Mouse (Mus musculus) kidney, postnatal 14 days (tissue): Measurements from ENCODE around the gene Eef1akmt3.
"Not testable (repeated sequence)": the region's sequence is repeated elsewhere in the genome, so short reads cannot be mapped to it uniquely, and the experiment has no call there.

Experiments used
- DNase-seq: peaks from one replicate; pipeline ENCODE4 v3.0.0; 2022; ENCODE audit warnings: mixed read lengths

Eef1akmt3 gene

GRCm38 (mm10) chr10:127041274-127041766 is at the start of gene Eef1akmt3, which contains the start of gene Mettl1:
Gene Eef1akmt3 (minus strand): TSS chr10:127041513.
Gene Mettl1 (plus strand): TSS chr10:127041414.
- peak; percentile 61 for DNase-seq

GRCm38 (mm10) chr10:127090560-127091411 is 49.5 kb upstream of the Eef1akmt3 start:
- peak; percentile 76 for DNase-seq

GRCm38 (mm10) chr10:127085633-127086032 is 44.3 kb upstream of the Eef1akmt3 start:
- no peak for DNase-seq

- DNase-seq, result no peak
Measured at GRCm38 (mm10) chr10:127085052-127085451, 43.7 kb upstream of the Eef1akmt3 start.

- no peak for DNase-seq
Measured at GRCm38 (mm10) chr10:127083915-127084306, 42.6 kb upstream of the Eef1akmt3 start.

- DNase-seq, result no peak
Measured at GRCm38 (mm10) chr10:127083292-127083914, 42.1 kb upstream of the Eef1akmt3 start.

GRCm38 (mm10) chr10:127081996-127082620 is 40.8 kb upstream of the Eef1akmt3 start:
- no peak for DNase-seq

- DNase-seq, result peak; percentile 51
Measured at GRCm38 (mm10) chr10:127080901-127081780, 39.8 kb upstream of the Eef1akmt3 start.

GRCm38 (mm10) chr10:127079665-127080391 is 38.5 kb upstream of the Eef1akmt3 start:
- DNase-seq, result no peak

- DNase-seq, result peak; percentile 48
Measured at GRCm38 (mm10) chr10:127078677-127079575, 37.6 kb upstream of the Eef1akmt3 start.

GRCm38 (mm10) chr10:127078001-127078676 is 36.8 kb upstream of the Eef1akmt3 start:
- DNase-seq, result no peak

- DNase-seq, result no peak
Measured at GRCm38 (mm10) chr10:127077515-127077914, 36.2 kb upstream of the Eef1akmt3 start.

GRCm38 (mm10) chr10:127076082-127076481 is 34.8 kb upstream of the Eef1akmt3 start:
- no peak for DNase-seq

GRCm38 (mm10) chr10:127075651-127076050 is 34.3 kb upstream of the Eef1akmt3 start:
- no peak for DNase-seq

- no peak for DNase-seq
Measured at GRCm38 (mm10) chr10:127075080-127075479, 33.8 kb upstream of the Eef1akmt3 start, which contains the start of gene Agap2. Gene Agap2 (plus strand): TSS chr10:127075284.

- DNase-seq, result no peak
Measured at GRCm38 (mm10) chr10:127073981-127074380, 32.7 kb upstream of the Eef1akmt3 start.

GRCm38 (mm10) chr10:127072969-127073368 is 31.7 kb upstream of the Eef1akmt3 start:
- not testable (repeated sequence) for DNase-seq

- not testable (repeated sequence) for DNase-seq
Measured at GRCm38 (mm10) chr10:127072270-127072669, 31.0 kb upstream of the Eef1akmt3 start.

- DNase-seq, result no peak
Measured at GRCm38 (mm10) chr10:127071203-127071602, 29.9 kb upstream of the Eef1akmt3 start.
